Mouse (Mus musculus) erythroblast, embryonic 14.5 days (primary cell): ENCODE data around the gene Maats1.

Experiments
- GATA1 ChIP-seq: IDR thresholded peaks from 2 replicates; pipeline ENCODE4 v1.6.1; 2012; ENCODE audit warnings: low read length, inconsistent platforms, mixed read lengths
- TAL1 ChIP-seq: IDR thresholded peaks from 3 replicates; pipeline ENCODE4 v1.6.1; 2012; ENCODE audit warnings: low read length, inconsistent platforms, mixed read lengths

DNA sequence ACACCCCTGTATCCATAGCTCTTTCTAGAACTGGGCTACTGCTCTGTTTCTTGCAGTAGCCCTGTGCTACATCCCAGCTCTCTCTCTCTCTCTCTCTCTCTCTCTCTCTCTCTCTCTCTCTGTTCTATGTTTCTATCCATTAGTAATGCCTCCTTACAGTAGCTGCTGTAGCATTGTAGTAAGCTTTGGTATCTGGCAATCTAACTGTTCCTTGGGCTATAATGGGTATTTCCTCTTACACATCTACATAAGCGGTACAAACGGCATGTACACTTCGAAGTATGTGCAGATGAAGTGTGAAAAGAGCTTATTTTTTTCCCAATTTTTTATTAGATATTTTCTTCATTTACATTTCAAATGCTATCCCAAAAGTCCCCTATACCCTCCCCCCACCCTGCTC lies 38.0 kb upstream of the Maats1 start:
- TF ChIP-seq TAL1 (no peak), GATA1 (no peak)
